Mouse (Mus musculus) lung, adult 2 months (tissue): ENCODE data around the gene Rgs3. TPM values are rescaled to one million over a fixed set of nuclear protein-coding genes. Genes with fewer than 3 reads are reported as not detected.
A peak's percentile ranks its signal among the peaks of the same experiment; 100 is the strongest.

Experiments used
- DNase-seq: peaks from one replicate; pipeline ENCODE4 v3.0.0; 2022
- H3K4me1 ChIP-seq: fragments of 200-500 bp; 2 replicates; pipeline ENCODE4 v1.6.1; 2011; ENCODE audit warnings: low read length; ENCODE audit not compliant: control insufficient read depth, insufficient read depth
- H3K4me3 ChIP-seq: fragments of 200-500 bp; replicated peaks from 2 replicates; pipeline ENCODE3; 2011; ENCODE audit warnings: low read depth, mild to moderate bottlenecking, control low read depth, low read length; ENCODE audit errors: extremely low read depth
- CTCF ChIP-seq: fragments of 200-500 bp; IDR thresholded peaks from 2 replicates; pipeline ENCODE4 v1.5.1; 2011; ENCODE audit warnings: mild to moderate bottlenecking, low read length, control low read depth; ENCODE audit not compliant: insufficient read depth
- POLR2A ChIP-seq: fragments of 200-500 bp; IDR thresholded peaks from 2 replicates; pipeline ENCODE4 v1.6.1; 2011; ENCODE audit warnings: low read depth, mild to moderate bottlenecking, control low read depth, low read length, borderline replicate concordance; ENCODE audit errors: extremely low read depth
- WGBS: fragments of 180-500 bp; shearing (Covaris S2); methylation state at CpG from one replicate; pipeline ENCODE4 v1.1.7; 2018; 5-methylcytosine and 5-hydroxymethylcytosine counted together
- polyA plus RNA-seq: library from polyadenylated mRNA; depleted of rRNA; stranded (reverse); fragments of >200 nt; gene quantifications from 2 replicates; pipeline ENCODE4 v1.2.3, GENCODE M21; 2012

Gene Rgs3
- polyA plus RNA-seq, 1 experiment = 97.1 TPM

DNA sequence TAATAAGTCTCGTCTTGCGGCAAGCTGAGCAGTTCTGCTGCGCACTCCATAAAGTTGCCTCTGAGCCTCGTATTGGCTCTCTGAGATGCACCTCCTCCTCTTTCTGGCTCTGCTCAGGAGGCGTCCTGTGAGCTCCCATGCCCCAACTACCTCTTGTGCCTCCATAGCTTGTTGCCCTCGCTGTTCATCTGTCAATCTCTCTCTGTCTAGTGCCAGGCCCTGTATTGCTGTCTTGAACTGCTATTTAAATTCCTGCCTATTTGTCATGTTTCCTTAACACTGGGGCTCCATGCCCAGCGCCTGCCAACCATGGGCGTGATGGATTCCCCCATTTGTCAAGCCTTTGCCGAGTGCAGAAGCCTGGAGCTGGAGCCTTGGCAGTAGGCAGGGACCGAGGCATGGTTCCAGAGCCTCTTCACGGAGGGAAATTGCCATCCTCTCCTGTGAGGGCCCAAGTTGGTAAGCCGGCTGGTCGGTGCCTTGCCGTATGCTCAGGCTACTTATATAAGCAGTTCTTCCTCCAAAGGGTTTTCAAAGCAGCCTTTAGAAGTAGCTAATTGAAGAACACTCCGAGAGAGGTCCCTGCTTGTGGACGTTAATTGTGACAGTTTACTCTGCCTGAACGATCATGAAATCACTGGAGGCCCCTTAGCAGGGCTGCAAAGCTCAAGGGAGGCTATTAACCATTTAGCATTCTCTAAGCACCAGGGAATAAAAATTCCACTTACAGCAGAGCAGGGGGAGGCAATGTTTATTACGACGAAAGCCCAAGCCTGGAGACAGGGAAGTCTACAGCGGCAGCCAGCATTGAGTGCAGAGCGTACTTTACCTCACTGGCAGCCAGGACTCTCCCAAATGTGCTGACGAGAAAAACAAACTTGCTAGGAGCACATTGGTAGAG lies 53.2 kb downstream of the Rgs3 start:
- DNase-seq = peak; percentile 52
- WGBS = 31% methylated on average over 22 of the region's 22 CpGs
- TF ChIP-seq POLR2A = no peak
- no peak for TF ChIP-seq CTCF
- Histone ChIP-seq H3K4me3 (no peak overlapping the region), H3K4me1 (peaks cover 16% of the 10 kb centered on the region)

DNA sequence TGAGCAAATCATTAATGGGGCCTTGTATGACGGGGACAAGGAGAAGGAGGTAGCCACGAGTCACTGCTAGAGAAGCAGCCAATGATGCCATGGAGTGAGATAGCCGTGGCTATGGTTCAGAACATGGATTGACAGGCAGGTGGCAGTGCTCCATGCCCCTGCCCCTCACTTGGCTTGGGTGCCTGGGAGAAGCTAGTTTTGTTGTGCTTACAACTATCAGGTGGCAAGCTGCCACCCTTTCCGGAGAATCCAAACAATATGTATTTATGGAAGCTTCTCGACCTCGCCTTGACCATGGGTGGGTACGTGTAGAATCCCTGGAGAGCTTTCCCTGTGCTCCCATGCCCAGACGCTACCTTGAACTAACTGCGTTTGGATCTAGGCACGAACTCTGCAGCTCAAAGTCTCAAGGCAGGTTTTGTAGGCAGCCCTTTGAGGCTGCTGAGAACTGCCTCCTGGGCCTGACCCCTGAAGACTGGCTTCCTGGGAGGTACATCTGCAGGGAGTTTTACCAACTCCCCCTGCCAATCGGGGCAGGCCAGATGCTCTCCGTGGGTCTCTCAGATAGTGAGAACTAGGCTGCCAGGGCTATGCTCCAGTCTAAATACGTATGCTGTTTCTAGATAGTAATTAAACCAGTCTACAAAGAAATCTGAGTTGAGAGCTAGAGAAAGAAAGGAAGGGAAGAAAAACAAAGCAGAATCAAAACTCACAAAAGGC lies 54.2 kb downstream of the Rgs3 start:
- WGBS = 35% methylated on average over 13 of the region's 13 CpGs
- peaks cover 24% of the 10 kb centered on the region for H3K4me1 ChIP-seq
- no peak; the same call in 1 of the 2 replicates for TF ChIP-seq POLR2A
- TF ChIP-seq CTCF = peak; percentile 54
- DNase-seq = no peak
- no peak overlapping the region for H3K4me3 ChIP-seq

DNA sequence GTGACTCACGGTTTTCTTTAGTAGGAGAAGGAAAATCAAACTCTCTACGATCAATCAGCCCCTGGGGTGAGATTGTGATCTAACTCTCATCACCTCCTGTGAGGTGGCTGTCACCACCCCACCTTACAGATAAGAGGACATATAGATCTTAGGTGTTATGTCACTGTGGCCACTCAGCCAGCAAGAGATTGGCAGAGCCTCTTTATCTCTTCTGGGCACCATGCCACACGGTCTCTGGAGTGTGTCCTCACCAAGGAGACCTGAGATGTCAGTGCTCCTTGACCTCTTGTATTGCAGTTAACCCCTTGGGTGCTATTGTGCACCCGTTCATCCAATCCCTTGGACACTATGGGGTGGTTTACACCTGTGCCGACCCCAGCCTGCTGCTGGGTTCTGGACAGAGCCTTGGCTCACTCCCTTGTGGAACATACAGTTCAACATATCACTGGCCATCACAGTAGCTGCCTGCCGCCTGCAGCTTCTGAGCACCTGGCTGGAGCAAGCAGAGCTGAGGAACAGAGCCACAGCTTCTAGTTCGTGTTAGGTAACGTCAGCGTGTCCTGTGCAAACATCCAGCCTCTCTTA lies 58.3 kb downstream of the Rgs3 start:
- no peak for DNase-seq
- Histone ChIP-seq H3K4me3 (no peak overlapping the region), H3K4me1 (peaks cover 21% of the 10 kb centered on the region)
- TF ChIP-seq POLR2A = no peak
- TF ChIP-seq CTCF = no peak
- WGBS = 63% methylated on average over 9 of the region's 9 CpGs

DNA sequence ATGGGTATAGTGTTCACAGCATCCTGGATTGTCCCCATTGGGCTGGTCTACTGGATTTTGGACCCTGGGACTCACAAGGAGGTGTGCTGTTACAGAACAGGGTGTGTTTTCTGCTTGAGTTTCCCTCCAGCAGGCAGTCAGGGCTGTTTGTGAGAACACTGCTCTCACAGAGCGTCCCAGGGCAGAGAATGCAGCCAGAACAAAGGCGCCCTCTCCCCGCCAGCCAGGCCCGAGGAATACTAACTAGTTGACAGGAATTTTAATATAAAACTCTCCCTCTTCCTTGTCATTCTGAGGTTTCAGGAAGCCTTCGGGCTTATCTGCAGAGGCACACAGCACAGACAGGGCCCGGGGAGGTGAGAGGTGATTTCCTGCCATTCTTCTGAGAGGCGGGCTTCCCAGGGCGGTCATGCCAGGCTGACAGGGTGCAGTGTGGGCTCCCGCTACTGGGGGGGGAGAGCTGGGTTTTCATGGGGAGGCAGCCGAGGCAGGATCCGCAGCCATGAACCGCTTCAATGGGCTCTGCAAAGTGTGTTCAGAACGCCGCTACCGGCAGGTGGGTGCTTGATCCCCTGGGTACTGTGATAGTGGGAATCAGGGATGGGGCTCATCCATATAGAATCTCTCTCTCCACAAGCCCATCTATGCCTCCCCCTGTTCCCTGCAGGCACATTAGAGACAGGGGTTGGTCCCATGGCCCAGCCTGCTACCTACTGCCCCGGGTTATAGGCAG lies 59.8 kb downstream of the Rgs3 start:
- Histone ChIP-seq H3K4me1 (peaks cover 14% of the 10 kb centered on the region), H3K4me3 (peak overlapping the region; percentile 61)
- peak; percentile 68; the same call in 1 of the 2 replicates for TF ChIP-seq POLR2A
- no peak for TF ChIP-seq CTCF
- 39% methylated on average over 16 of the region's 16 CpGs for WGBS
- no peak for DNase-seq

DNA sequence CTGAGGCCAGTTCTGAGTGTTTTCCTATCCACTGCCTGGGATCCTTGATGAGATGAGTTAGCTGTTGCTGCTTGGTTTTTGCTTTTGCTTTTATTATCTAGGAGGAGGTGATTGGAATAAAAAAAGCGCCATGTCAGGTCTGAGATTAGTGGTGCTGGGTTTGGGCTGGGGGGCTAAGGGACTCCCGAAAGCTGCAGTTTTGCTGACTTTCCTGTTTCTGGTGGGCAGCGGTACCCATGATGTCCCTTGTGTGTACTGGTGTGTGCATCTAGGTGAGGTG lies 60.3 kb downstream of the Rgs3 start:
- WGBS = 53% methylated on average over 3 of the region's 3 CpGs
- no peak for DNase-seq
- Histone ChIP-seq H3K4me3 (peak overlapping the region; percentile 61), H3K4me1 (peaks cover 17% of the 10 kb centered on the region)
- TF ChIP-seq CTCF (no peak), POLR2A (no peak)

DNA sequence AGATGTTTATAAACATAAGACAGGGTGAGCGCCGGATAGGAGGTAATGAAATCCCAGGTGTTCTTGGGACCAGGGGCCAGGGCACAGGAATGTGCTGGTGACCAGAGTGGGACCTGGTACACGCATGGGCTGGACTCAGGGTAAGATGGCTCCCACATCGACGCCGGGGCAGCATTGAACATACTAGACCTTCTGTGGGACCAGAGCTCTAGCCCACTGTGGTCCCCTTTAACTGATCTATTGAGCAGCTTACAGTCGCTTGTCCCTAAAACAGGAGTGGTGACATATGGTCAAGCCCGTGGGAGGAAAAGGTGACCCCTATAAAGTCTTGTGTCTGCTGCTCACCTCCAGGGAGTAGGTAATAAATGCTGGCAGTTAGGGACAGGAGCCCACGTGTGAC lies 61.5 kb downstream of the Rgs3 start:
- no peak for DNase-seq
- WGBS = 58% methylated on average over 9 of the region's 9 CpGs
- TF ChIP-seq POLR2A = no peak
- H3K4me3 ChIP-seq = peak overlapping the region; percentile 64
- peaks cover 18% of the 10 kb centered on the region for H3K4me1 ChIP-seq

DNA sequence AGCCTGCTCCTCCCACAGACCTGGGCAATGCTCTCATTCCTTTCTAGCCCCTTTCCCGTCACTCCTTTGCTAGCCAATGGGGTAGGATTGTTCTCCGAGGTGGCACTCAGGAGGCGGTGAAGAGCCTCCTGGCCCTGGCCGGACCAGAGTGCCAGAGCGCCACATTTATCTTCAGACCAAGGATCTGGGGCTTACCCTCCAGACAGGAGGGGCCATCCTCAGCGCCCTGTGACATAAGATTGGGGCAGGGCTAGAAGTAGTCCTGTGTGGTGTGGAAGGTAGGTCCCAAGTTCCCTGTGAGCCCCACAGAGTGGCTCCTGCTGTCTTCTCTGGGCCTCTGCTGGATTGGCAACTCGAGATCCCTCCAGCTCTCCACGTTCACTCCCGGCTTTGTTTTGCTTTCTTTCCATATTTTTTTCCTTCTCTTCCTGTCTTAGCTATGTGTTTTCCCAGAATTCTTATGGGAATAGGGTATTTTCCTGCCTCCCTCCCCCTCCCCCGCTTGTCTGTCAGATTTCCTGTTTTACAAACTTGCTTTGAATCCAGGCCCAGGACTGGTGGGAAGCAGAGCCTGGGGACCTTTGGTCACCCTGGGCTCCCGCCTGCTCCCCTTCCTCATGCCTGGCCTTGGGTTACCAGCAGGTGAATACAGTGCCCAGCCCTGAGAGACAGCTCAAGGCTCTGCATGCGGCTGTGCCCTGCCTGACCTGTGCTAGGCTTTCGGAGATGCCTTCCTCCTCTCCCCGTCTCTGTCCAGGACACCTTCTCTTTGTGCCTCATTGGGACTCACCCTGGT lies 62.4 kb downstream of the Rgs3 start:
- peaks cover 23% of the 10 kb centered on the region for H3K4me1 ChIP-seq
- DNase-seq = no peak
- peak overlapping the region; percentile 64 for H3K4me3 ChIP-seq

DNA sequence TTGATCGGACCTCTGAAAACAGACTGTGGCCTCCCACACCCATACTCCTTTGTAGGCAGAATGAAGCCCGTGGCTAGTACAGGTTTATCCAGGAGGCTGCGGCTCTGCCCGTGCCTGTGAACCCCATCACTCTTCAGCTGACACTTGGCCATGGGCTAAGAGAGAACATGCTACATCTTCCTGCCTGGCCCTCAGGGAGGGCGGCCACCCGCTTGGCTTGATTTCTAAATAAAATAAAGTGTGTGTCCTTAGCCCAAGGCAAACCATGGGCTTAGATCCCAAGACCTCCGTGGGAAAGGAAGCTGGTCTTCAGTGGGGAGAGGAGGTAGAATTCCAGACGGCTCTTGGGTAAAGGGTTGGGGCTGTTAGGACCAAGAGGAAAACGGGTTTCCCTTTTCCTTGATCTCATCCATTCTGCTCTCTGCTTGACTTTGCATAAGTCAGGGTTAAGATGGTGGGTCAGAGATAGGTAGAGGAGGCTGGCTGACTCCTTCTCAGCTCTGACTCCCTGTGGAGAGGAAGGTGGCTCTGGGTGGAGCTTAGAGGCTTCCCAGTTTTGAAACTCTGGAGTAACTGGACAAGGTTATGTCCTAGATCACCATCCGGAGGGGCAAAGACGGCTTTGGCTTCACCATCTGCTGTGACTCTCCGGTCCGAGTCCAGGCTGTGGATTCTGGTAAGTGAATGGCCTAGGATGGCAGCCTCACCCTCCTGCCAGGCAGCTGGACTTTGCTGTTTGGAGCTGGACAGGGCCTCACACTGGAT lies 63.8 kb downstream of the Rgs3 start:
- peak overlapping the region; percentile 2 for H3K4me3 ChIP-seq
- TF ChIP-seq POLR2A = no peak
- peaks cover 24% of the 10 kb centered on the region for H3K4me1 ChIP-seq
- 57% methylated on average over 13 of the region's 13 CpGs for WGBS
- DNase-seq = no peak

More for the DNA sequence above, 62.4 kb downstream of the Rgs3 start:
- WGBS = 45% methylated on average over 14 of the region's 14 CpGs
- TF ChIP-seq CTCF (no peak), POLR2A (no peak)
